Mouse (Mus musculus): ENCODE results near the gene Sertad2.

Sertad2 gene

GRCm38 (mm10) chr11:20604119-20604518, 61.1 kb downstream of the Sertad2 start:
- no peak for DNase-seq

GRCm38 (mm10) chr11:20605613-20606012, 62.6 kb downstream of the Sertad2 start:
- no peak for DNase-seq

- DNase-seq = peak; percentile 47
Observed at GRCm38 (mm10) chr11:20608442-20608841, 65.4 kb downstream of the Sertad2 start.

GRCm38 (mm10) chr11:20613223-20613622, 70.2 kb downstream of the Sertad2 start:
- DNase-seq = no peak

GRCm38 (mm10) chr11:20616103-20616502, 73.0 kb downstream of the Sertad2 start:
- DNase-seq = no peak

GRCm38 (mm10) chr11:20627146-20627545, 84.1 kb downstream of the Sertad2 start:
- DNase-seq = no peak

GRCm38 (mm10) chr11:20628216-20628615, 85.2 kb downstream of the Sertad2 start:
- no peak for DNase-seq

GRCm38 (mm10) chr11:20629700-20630099, 86.6 kb downstream of the Sertad2 start:
- no peak for DNase-seq

- peak; percentile 94 for DNase-seq
Observed at GRCm38 (mm10) chr11:20631026-20631940, 88.2 kb downstream of the Sertad2 start.

GRCm38 (mm10) chr11:20631941-20632618, 89.0 kb downstream of the Sertad2 start:
- no peak for DNase-seq

- DNase-seq = no peak
Observed at GRCm38 (mm10) chr11:20632619-20632965, 89.5 kb downstream of the Sertad2 start.

GRCm38 (mm10) chr11:20634543-20634942, 91.5 kb downstream of the Sertad2 start:
- DNase-seq = no peak

- DNase-seq = no peak
Observed at GRCm38 (mm10) chr11:20635646-20636045, 92.6 kb downstream of the Sertad2 start.

- DNase-seq = no peak
Observed at GRCm38 (mm10) chr11:20636114-20636513, 93.1 kb downstream of the Sertad2 start.

- DNase-seq = no peak
Observed at GRCm38 (mm10) chr11:20637060-20637459, 94.0 kb downstream of the Sertad2 start.

- DNase-seq = no peak
Observed at GRCm38 (mm10) chr11:20638841-20639240, 95.8 kb downstream of the Sertad2 start.

- no peak for DNase-seq
Observed at GRCm38 (mm10) chr11:20639918-20640447, 96.9 kb downstream of the Sertad2 start.

- no peak for DNase-seq
Observed at GRCm38 (mm10) chr11:20642321-20642720, 99.3 kb downstream of the Sertad2 start.

- DNase-seq = no peak
Observed at GRCm38 (mm10) chr11:20643161-20643560, 100.1 kb downstream of the Sertad2 start.

- no peak for DNase-seq
Observed at GRCm38 (mm10) chr11:20644166-20644565, 101.1 kb downstream of the Sertad2 start.

GRCm38 (mm10) chr11:20644872-20645271, 101.8 kb downstream of the Sertad2 start:
- DNase-seq = no peak

- no peak for DNase-seq
Observed at GRCm38 (mm10) chr11:20645521-20645920, 102.5 kb downstream of the Sertad2 start.

GRCm38 (mm10) chr11:20646142-20646541, 103.1 kb downstream of the Sertad2 start:
- DNase-seq = no peak
